Mouse (Mus musculus): ENCODE data around the gene Ube2g1.

The Ube2g1 gene

DNA sequence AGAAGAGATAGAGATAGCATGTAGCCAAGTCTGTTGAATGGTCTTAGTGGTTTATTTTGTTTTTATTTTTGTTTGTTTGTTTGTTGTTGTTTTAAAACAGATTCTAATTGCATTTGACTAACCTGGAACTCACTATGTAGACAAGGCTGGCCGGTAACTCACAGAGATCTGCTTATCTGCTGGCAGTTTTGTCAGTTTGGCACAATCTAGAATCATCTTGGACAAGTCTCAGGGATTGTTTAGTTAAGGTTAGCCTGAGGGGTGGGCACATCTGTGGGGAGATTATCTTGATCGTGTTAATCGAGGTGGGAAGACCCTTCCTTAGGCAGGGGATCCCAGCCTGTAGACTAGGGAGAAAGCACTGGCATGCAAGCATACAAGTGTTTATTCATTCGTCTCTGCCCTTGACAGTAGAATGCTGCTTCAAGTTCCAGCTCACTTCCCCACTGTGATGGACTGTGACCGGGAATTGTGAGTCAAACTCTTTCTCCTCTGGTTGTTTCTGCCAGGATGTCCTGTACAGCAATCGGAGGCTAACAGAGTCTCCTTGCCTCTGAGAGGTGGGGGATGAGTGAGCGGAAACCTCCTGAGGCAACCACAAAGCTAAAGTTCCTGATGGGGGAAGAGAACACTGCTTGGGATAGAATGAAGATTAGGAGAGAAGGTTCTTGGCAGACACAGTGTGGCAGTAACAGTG lies 19.4 kb upstream of the Ube2g1 start:
- in situ Hi-C loops (cut with MboI; ENCODE audit: unreplicated experiment in 2 of 2) = no loop called here

DNA sequence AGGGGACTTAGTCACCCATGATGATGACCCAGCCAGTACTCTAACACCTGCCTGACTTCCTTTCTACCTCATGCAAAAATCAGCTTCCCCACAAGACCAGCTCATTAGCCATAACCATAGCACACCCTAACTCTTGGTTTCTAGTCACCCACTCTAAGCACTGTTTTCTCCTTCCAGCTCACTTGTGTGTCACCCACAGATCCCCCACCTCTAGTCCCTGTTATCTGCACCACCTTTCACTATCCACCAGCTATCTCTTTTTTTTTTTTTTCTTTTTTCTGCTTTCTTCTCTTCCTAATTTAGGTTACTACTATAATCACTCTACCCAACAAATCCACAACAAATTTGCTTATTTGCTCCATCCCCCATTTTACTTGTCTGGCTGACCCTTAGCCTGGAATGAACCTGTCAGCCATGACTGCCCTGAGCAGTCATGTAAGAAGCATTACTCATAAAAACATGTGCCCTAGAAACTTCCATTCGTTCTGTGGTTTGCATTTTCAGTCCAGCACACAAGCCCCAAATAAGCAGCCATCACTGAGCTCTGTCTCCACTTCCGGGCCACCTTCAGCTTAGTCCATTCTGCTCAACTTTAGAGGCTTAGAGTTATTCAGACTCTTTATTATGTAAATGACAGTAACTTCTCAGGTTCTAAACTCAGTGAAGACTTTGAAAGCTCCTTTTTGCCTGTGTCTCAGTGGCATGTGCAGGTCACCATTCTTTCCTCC lies 11.9 kb upstream of the Ube2g1 start:
- in situ Hi-C loops (cut with MboI; ENCODE audit: unreplicated experiment in 2 of 2) = no loop called here

DNA sequence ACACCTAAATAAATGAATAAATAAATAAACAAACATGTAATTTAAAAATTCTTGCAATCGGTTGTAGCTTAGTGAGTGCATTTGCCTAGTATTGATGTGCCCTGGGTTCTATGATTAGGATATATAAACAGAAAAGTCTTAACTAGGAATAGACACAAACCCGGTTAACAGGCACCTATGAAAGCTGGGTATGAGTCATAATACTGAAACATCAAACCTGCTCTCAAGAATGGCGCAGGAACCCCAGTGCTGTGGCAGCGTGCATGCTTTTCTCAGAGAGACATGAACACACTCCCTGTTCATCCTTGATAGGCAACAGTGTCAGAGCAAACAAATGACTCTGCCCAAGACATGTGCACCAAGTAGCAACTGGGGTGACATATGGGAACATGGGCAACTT lies 9.3 kb upstream of the Ube2g1 start:
- in situ Hi-C loops (cut with MboI; ENCODE audit: unreplicated experiment in 2 of 2) = no loop called here

DNA sequence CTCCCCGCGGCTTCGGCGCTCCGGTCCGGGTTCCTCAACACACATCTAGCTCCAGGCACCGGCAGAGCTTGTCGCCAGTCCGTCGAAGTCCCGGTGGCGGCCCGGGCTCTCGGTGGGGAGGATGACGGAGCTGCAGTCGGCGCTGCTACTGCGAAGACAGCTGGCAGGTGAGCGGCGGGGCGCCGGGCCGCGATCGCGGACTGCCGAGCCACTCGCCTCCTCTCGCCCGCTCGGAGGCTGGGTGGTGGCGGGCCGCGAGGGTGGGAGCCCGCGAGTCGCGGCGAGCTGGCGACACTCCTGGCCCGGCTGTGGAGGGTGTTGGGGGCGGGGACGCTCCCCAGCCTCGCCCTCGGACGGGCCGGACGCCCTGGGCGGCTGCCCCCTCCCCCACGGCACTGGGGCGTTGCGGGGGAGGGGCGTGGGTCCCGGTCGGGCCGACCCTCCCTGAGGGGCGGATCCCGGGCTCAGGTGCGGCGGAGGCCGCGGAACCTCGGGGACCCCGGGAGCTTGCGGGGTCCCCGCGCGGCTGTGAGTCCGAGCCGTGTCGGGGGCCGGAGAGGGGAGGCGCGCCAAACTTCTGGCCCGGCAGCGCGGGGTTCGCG lies 487 bp downstream of the Ube2g1 start:
- in situ Hi-C loops (cut with MboI; ENCODE audit: unreplicated experiment in 2 of 2) = no loop called here

GRCm38 (mm10) chr11:72608071-72608679 lies 1.1 kb downstream of the Ube2g1 start:
- in situ Hi-C loops (cut with MboI; ENCODE audit: unreplicated experiment in 2 of 2) = no loop called here

DNA sequence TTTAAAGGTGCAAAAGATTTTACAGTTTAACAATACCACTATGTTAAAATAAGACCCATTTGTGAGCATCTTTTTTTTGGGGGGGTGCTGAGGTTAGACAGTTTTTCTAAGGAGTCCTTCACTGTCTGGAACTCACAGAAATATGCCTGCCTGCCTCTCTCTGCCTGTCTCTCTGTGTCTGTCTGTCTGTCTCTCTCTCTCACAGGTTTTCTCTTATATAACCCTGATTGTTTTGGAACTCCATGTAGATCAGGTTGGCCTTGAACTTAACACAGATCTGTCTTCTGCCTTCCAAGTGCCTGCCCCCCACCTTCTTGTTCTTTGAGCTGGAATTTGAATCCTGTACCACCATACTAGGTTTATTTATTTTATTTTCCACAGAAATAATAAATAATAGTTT lies 2.2 kb downstream of the Ube2g1 start:
- in situ Hi-C loops (cut with MboI; ENCODE audit: unreplicated experiment in 2 of 2) = no loop called here

GRCm38 (mm10) chr11:72614336-72614735 lies 7.3 kb downstream of the Ube2g1 start:
- in situ Hi-C loops (cut with MboI; ENCODE audit: unreplicated experiment in 2 of 2) = loop anchor here in 1 of 2 experiments (5.0 kb wide), 1 partner anchor 33 kb away; no protein-coding TSS in a partner anchor

- in situ Hi-C loops (cut with MboI; ENCODE audit: unreplicated experiment in 2 of 2) = no loop called here
Observed at GRCm38 (mm10) chr11:72615931-72616330, 8.8 kb downstream of the Ube2g1 start.

DNA sequence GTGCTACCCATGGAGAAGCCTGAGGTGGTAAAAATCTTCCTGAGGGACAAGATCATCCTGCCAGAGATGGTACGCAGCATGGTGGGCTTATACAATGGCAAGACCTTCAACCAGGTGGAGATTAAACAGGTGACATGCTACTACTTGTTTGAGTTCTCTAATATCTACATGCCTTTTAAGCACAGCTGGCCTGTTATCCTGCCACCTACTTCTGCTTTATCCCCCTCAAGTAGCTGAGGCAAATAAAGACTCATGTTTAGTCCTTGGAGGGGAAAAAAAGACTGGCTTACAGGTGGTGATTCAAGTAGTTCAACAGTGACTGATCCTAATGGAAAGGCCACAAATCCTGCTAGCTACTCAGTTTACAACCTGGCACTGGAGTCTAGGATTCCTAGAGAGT lies 11.4 kb downstream of the Ube2g1 start:
- in situ Hi-C loops (cut with MboI; ENCODE audit: unreplicated experiment in 2 of 2) = no loop called here

- in situ Hi-C loops (cut with MboI; ENCODE audit: unreplicated experiment in 2 of 2) = loop anchor here in 1 of 2 experiments (5.0 kb wide), 1 partner anchor 60 kb away; no protein-coding TSS in a partner anchor
Observed at GRCm38 (mm10) chr11:72642730-72643129, 35.6 kb downstream of the Ube2g1 start.

GRCm38 (mm10) chr11:72645386-72645785 lies 38.3 kb downstream of the Ube2g1 start:
- in situ Hi-C loops (cut with MboI; ENCODE audit: unreplicated experiment in 2 of 2) = loop anchor here in 1 of 2 experiments (5.0 kb wide), 1 partner anchor 33 kb away; no protein-coding TSS in a partner anchor

DNA sequence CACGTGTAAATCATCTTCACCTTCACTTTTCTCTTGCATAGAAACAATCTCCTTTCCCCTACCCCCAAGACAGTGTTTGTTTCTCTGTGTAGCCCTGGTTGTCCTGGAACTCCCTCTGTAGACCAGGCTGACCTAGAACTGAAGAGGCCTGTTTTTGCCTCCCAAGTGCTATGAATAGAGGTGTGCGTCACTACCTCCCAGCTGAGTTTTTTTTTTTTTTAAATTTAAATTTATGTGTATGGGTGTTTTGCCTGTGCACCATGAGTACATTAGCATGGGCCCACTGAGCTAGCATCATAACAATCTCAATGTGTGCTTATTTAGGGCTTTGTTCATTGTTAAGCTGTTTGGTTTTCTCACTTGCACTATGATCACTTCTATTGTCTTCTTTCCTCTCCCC lies 43.3 kb downstream of the Ube2g1 start:
- in situ Hi-C loops (cut with MboI; ENCODE audit: unreplicated experiment in 2 of 2) = no loop called here

- in situ Hi-C loops (cut with MboI; ENCODE audit: unreplicated experiment in 2 of 2) = loop anchor here (5.0 to 10.0 kb wide), 3 partner anchors 62 to 85 kb away; no protein-coding TSS in a partner anchor
Observed at GRCm38 (mm10) chr11:72659918-72660317, 52.8 kb downstream of the Ube2g1 start.

DNA sequence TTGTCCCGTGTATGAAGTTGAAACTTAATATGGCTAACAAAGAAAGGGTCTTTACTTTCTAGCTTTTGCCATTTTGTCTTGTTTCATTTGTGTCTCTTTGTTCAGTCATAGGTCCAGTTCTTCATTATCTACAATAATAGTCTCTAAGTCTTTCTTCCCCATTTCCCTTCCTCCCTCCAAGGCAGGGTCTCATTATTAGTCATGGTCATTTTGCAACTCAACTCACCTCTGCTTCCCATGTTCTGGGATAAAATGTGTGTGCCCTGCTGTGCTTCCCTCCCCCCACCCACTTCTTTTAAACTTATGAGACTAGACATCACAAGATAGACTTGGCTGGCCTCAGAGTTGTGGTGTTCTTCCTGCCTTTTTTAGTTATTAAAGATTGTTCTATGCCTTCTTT lies 53.3 kb downstream of the Ube2g1 start:
- in situ Hi-C loops (cut with MboI; ENCODE audit: unreplicated experiment in 2 of 2) = loop anchor here (5.0 to 10.0 kb wide), 3 partner anchors 62 to 86 kb away; no protein-coding TSS in a partner anchor

DNA sequence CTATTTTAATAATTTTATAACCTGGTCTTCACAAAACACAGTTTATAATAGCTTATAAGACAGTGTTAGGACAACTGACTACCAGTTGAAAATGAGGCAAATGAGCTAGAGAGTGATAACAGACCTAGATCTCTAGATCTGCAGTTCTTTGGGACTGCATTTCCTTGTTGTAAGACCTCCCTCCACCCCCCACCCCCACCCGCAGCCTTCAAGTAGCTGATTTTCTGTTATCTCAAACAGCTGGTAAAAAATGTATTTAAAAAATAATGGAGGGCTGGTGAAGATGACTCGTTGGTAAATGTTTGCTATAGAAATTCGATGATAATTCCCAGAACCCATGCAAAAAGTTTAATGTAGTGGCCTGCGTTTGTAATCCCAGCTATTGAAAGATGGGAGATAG lies 57.6 kb downstream of the Ube2g1 start:
- in situ Hi-C loops (cut with MboI; ENCODE audit: unreplicated experiment in 2 of 2) = loop anchor here (5.0 to 10.0 kb wide), 3 partner anchors 58 to 90 kb away; no protein-coding TSS in a partner anchor

- in situ Hi-C loops (cut with MboI; ENCODE audit: unreplicated experiment in 2 of 2) = no loop called here
Observed at GRCm38 (mm10) chr11:72670634-72671033, 63.6 kb downstream of the Ube2g1 start.

DNA sequence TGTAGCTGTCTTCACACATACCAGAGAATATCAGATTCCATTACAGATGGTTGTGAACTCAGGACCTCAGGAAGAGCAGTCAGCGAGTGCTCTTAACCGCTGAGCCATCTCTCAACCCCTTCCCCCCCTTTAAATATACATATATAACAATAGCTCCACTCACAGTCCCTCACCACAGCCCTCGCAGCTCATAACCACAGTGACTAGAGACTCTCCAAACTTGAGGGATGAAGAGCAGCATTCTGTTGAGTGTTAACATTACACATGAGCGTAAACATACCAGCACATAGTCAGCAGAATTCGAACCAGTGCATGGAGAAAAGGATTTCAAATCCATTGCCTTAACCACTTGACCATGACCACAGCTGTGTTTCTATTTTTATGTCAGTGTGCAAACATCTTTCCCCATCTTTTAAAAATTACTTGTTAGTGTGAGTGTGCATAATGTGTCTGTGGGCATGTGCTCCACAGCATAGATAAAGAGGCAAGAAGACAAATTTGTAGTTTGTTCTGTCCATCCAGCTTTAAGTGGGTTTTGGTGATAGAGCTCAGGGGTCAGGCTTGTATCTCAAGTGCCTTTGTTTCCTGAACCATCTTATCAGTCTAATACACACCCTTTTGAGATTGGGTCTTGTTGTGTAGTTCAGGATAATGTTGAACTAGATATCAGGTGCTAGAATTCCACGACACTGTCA lies 64.4 kb downstream of the Ube2g1 start:
- in situ Hi-C loops (cut with MboI; ENCODE audit: unreplicated experiment in 2 of 2) = no loop called here

DNA sequence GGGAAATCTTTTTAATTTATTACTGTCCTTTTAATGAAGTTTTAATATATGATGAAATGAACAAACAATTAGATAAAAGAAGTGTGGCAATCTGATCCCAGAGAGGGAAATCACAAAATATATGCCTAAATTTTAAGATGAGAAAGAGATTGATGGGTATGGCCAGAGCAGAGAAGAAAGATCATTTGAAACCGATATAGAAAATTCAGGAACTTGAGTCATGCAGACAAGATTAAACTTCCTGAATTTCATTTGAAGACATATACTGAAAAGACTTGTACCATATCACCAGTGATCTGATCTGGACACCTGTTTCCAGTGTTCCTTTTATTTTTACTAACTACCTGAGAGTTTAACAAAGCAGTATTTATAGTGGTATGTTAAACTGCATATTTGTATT lies 65.4 kb downstream of the Ube2g1 start:
- in situ Hi-C loops (cut with MboI; ENCODE audit: unreplicated experiment in 2 of 2) = no loop called here

- in situ Hi-C loops (cut with MboI; ENCODE audit: unreplicated experiment in 2 of 2) = no loop called here
Observed at GRCm38 (mm10) chr11:72675280-72675679, 68.2 kb downstream of the Ube2g1 start.

DNA sequence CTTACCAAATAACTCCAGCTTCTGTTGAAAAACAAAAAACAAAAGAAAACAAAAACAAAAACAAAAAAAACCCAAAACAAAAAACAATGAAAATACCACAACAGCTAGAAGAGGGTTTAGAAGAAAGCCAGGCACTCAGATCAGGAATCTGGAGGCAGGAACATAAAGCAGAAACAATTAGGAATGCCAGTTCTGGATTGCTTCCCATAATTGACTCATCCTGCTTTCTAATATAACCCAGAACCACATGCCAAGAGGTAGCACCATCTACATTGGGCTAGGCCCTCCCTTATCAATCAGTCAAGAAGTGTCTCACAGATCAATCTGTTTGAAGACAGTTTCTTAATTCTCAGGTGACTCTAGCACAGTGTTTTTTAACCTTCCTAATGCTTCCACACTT lies 73.6 kb downstream of the Ube2g1 start:
- in situ Hi-C loops (cut with MboI; ENCODE audit: unreplicated experiment in 2 of 2) = no loop called here
